Comparison of ENCODE assay signal across 8 mouse cellular contexts in genomic region chr4:103118888-103119228, GRCm38 (mm10). TPM values are rescaled to one million over a fixed set of nuclear protein-coding genes. Genes with fewer than 3 reads are reported as not detected.
DNase-seq lines count a peak whose midpoint lies in the region; ATAC-seq and TF ChIP-seq lines count a peak whose summit lies in the region.

No protein-coding gene starts in this region.

- peak overlapping the region; percentile 89 for H3K4me3 ChIP-seq in liver, adult 2 months (ENCODE audit: insufficient read depth, low read depth, low read length)
- H3K4me3 ChIP-seq in cortical plate, adult 2 months (ENCODE audit: insufficient read depth, low read length) = peak overlapping the region; percentile 42
- H3K4me3 ChIP-seq in myocyte = peak overlapping the region; percentile 43

- H3K4me2 ChIP-seq in myocyte (ENCODE audit: low read depth) = peak overlapping the region; percentile 46

- TF ChIP-seq POLR2A in liver, adult 2 months (IDR thresholded peaks at IDR 0.05; ENCODE audit: extremely low read depth, insufficient read depth, low read length) = no peak
- TF ChIP-seq POLR2A in cortical plate, adult 2 months (IDR thresholded peaks at IDR 0.05; ENCODE audit: extremely low read depth, insufficient read depth, low read length) = no peak
- TF ChIP-seq POLR2A in myocyte (IDR thresholded peaks at IDR 0.05; ENCODE audit: insufficient read length, low read depth) = no peak

- TF ChIP-seq CTCF in liver, adult 2 months (IDR thresholded peaks at IDR 0.05; ENCODE audit: low read depth, low read length) = no peak
- TF ChIP-seq CTCF in cortical plate, adult 2 months (IDR thresholded peaks at IDR 0.05; ENCODE audit: extremely low read depth, insufficient read depth, low read length) = no peak

- WGBS in liver, adult 2 months = 3% methylated on average over 15 of the region's 15 CpGs

- H3K27me3 ChIP-seq in liver, adult 2 months (ENCODE audit: control insufficient read depth, insufficient read depth, low read length) = no peaks in the 10 kb centered on the region
- H3K27me3 ChIP-seq in myocyte (ENCODE audit: control insufficient read depth, insufficient read depth, insufficient read length) = no peaks in the 10 kb centered on the region

- ATAC-seq in inflammation-experienced regulatory T-cells, adult 6 months = peak; percentile 0

- peaks cover 9% of the 10 kb centered on the region for H3K79me2 ChIP-seq in liver, adult 2 months (ENCODE audit: control insufficient read depth, insufficient read depth, low read length)
- peaks cover 47% of the 10 kb centered on the region for H3K79me2 ChIP-seq in myocyte (ENCODE audit: control insufficient read depth, insufficient read depth)

- H3K4me1 ChIP-seq in liver, adult 2 months (ENCODE audit: control insufficient read depth, insufficient read depth, low read length) = peaks cover 18% of the 10 kb centered on the region
- H3K4me1 ChIP-seq in cortical plate, adult 2 months (ENCODE audit: control insufficient read depth, insufficient read depth, low read length) = peaks cover 7% of the 10 kb centered on the region; the same call in 1 of the 2 replicates

- H3K27ac ChIP-seq in liver, adult 2 months (replicated peaks; ENCODE audit: insufficient read depth, low read depth, low read length) = peak overlapping the region; percentile 60
- no peak overlapping the region for H3K27ac ChIP-seq in cortical plate, adult 2 months (ENCODE audit: insufficient read depth, low read length)

- H3K36me3 ChIP-seq in liver, adult 2 months (ENCODE audit: control insufficient read depth, insufficient read depth, low read length) = no peaks in the 10 kb centered on the region
- H3K36me3 ChIP-seq in myocyte (ENCODE audit: control insufficient read depth, insufficient read depth) = no peaks in the 10 kb centered on the region

- peak overlapping the region; percentile 94 for H3K9ac ChIP-seq in liver, adult 2 months (ENCODE audit: low read depth, low read length)

- no peak for DNase-seq in liver, adult 2 months (ENCODE audit: extremely low read depth, low read depth, low spot score)
- no peak for DNase-seq in liver
- no peak for DNase-seq in urinary bladder, postnatal 36 days (ENCODE audit: low spot score in 2 of 2)
- DNase-seq in spleen, adult 18-20 months = no peak
- DNase-seq in ovary, postnatal 14 days (ENCODE audit: low spot score) = no peak

- peak overlapping the region; percentile 42 for H3ac ChIP-seq in myocyte (ENCODE audit: control insufficient read depth, insufficient read length)

TF ChIP-seq in myocyte, 11 proteins besides CTCF, POLR2A, EP300 and RAD21:
- no peak for TF ChIP-seq TCF3 (IDR thresholded peaks at IDR 0.05; ENCODE audit: insufficient read length, low read depth)
- no peak for TF ChIP-seq USF1 (IDR thresholded peaks at IDR 0.05; ENCODE audit: low read depth)
- no peak for TF ChIP-seq MYOD1 (IDR thresholded peaks at IDR 0.05; ENCODE audit: control insufficient read depth in 1 of 3, insufficient read length in 2 of 3, low read depth in 2 of 3)
- TF ChIP-seq SRF (IDR thresholded peaks at IDR 0.05; ENCODE audit: control insufficient read depth, insufficient read length, low read depth) = no peak
- TF ChIP-seq E2F4 (IDR thresholded peaks at IDR 0.05; ENCODE audit: insufficient read depth) = no peak
- no peak for TF ChIP-seq POLR2AphosphoS2 (IDR thresholded peaks at IDR 0.05; ENCODE audit: insufficient read length, low read depth)
- TF ChIP-seq MYOG (IDR thresholded peaks at IDR 0.05; ENCODE audit: control insufficient read depth in 1 of 3, insufficient read depth in 1 of 3, insufficient read length in 2 of 3, low read depth in 2 of 3) = no peak
- TF ChIP-seq MAX (IDR thresholded peaks at IDR 0.05; ENCODE audit: low read depth) = no peak
- no peak for TF ChIP-seq TCF12 (IDR thresholded peaks at IDR 0.05; ENCODE audit: insufficient read depth, poor library complexity, severe bottlenecking)
- TF ChIP-seq CEBPB (IDR thresholded peaks at IDR 0.05; ENCODE audit: insufficient read depth, poor library complexity, severe bottlenecking) = no peak
- TF ChIP-seq REST (IDR thresholded peaks at IDR 0.05; ENCODE audit: insufficient read depth, insufficient read length) = no peak

RNA-seq across cellular contexts. Expression of gene Wdr78, which starts 4.5 kb away (rescaled TPM):
- 0.46 and 0.74 TPM in 2 replicates for total RNA-seq in liver, adult 2 months (2014; rRNA removed)
- 0.10 and 0.22 TPM in 2 replicates for polyA plus RNA-seq in liver, adult 2 months (2012; rRNA removed)
- 5.9 and 6.8 TPM in 2 replicates for polyA plus RNA-seq in cortical plate, adult 2 months (2012; rRNA removed)
- 1 to 10 TPM; 1.2 to 2.1 (median 1.4) TPM for polyA plus RNA-seq in inflammation-experienced regulatory T-cells, adult 6 months (2017; shearing (Covaris generic))
- polyA plus RNA-seq in myocyte (2012; fragmentation: generic; extraction: Trizol) = 0.47 TPM

RNA-seq across cellular contexts. Expression of gene Mier1, which starts 4.7 kb away (rescaled TPM):
- 25.4 TPM in 2 replicates for total RNA-seq in liver, adult 2 months (2014; rRNA removed)
- polyA plus RNA-seq in liver, adult 2 months (2012; rRNA removed) = 4.3 and 7.3 TPM in 2 replicates
- polyA plus RNA-seq in cortical plate, adult 2 months (2012; rRNA removed) = 27.0 and 34.3 TPM in 2 replicates
- 10 to 100 TPM; 67.5 to 88.1 (median 83.0) TPM for polyA plus RNA-seq in inflammation-experienced regulatory T-cells, adult 6 months (2017; shearing (Covaris generic))
- 6.4 TPM for polyA plus RNA-seq in myocyte (2012; fragmentation: generic; extraction: Trizol)
